Mouse (Mus musculus): Measurements from ENCODE around the gene Slc24a3.

The Slc24a3 gene

DNA sequence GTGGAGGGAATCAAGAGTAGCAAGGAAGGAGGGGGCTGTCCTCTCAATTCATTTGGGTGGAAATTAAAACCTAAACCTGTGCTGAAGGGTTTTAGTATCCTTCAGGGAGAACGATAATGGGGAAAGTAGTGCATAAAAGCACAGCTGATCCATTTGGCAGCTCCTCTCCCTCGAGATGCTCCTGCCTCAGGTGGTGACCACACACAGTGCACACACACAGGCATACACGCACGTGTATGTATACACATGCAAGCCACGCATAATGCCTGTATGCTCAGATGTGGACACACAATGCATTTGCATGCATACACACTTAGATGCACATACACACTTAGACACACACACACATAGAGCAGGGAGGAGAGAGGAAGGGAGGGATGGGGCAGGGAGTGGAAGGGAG is 206.2 kb downstream of the Slc24a3 start:
- no peak for DNase-seq

DNA sequence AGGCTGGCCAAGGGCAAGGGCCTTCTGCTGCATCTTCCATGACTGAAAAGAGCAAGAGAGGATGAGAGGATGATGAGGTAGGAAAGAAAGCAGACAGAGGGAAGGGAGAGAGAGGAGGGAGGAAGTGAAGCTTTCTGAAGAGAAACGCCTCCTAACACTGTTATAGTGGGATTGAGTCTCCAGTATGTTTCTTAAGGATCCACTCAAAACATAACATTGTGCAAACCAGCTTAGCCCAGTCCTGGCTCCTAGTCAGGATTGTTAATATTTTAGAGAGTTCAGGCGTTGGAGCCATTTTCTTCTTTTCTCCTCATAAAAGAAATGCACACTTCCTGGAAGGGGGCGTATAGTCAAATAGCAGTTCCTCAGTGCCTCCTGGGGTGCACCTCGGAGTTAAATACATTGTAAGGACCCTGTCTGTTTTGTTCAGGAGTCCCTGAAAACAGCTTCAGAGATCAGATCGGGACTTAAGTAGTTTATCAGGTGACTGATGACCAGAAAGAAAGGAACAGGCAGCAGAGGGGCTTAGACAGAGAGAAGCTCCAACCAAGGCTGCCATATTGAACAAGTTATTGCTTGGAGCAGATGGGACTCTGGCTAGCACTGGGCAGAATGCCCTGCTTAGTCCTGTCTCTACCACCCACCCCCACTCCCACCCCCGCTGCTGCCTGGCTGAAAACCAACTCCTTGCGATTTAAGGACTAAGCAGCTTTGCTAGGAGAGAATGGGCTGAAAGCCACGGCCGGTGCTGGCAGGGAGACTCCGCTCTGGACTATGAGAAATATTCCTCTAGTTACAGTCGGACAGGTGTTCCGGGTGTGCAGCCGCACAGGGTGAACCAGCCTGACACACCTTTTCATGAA is 215.6 kb downstream of the Slc24a3 start:
- DNase-seq, result no peak

DNA sequence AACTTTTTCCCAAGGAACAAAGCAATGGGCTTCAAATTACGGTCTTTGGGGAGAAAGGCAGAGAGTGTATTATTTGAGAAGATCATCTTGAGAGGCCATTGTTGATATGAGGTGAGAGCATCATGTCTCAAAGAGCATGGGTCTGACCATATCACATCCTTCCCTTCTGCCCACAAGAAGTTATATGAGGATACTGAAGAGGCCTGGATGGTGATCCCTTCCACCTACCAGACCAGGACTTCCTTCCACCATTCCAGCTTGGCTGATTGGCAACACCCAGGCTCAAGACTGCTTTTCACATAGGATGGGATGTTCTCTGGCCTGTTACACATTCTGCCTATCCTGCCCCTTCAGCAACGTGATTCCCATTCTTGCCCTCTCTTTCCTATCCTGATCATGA is 216.7 kb downstream of the Slc24a3 start:
- no peak for DNase-seq

DNA sequence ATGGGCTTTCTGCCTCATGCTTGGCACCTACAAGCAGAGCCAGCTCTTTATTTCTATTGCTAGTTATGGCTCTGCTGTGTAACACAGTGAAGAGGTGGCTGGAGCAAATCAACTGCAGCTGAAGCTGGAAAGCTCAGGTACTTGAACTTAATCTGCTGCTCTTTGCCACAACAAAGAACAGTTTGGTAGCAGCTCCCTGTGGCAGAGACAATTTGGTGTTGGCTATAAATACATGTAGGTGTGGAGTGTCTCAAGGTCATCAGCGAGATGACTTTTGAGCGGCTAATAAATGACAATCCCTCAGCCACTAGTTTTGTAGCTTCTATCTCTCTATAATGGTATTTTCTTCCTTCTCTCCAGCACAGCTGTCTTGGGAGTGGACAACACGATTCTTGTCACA is 217.7 kb downstream of the Slc24a3 start:
- no peak for DNase-seq

DNA sequence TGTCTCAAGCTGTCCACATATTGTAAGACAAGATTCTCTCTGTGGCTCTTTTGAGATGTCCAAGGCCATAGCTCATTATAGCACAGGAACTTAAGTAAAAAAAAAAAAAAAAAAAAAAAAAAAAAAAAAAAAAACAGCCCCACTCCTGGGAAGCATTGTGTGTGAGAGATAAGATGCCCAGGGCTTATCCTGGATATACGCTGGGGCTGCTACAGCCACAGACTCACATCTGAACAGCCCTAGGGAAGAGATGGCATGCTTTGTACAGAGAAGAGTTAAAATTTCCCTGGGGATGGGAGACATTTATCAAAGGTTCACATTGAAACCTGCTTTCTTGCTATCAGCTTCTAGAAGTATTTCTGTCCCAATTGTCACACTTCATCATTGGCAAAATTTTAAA is 218.2 kb downstream of the Slc24a3 start:
- DNase-seq, result no peak

DNA sequence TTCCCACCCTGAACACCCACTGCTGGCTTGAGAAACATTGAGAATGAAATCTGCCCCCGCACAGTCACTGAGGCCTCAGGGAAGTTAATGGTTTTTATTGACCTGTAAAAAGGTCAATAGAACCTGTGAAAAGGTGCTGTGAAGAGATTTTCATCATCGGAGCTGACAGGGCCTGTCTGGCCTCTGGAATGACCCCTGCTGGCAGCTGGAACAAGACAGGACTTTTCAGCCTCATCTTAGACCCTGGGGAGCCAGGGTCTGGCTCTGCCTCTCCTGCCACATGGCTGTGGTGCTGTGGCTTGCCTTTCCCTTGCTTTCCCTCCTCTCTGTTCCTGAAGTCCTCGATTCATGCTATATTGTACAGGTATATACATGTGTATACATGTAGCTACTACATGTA is 228.2 kb downstream of the Slc24a3 start:
- no peak for DNase-seq

DNA sequence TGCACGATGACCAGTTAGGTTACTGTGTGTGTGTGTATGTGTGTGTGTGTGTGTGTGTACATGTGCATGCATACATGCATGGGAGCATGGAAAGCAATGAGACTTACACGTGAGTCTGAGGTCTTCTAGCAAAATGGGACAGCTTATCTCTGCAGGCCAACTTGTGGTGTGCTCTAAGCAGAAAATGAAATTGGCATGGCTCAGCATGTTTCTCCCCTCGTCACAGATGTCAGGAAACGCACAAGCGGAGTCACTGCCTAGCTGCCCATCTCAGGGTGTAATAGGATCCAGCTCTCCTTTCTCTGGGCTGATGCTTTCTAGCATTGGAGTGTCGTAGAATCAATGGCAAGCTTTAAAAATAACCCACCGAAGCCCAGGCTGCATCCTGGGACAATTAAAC is 229.0 kb downstream of the Slc24a3 start:
- DNase-seq, result no peak

DNA sequence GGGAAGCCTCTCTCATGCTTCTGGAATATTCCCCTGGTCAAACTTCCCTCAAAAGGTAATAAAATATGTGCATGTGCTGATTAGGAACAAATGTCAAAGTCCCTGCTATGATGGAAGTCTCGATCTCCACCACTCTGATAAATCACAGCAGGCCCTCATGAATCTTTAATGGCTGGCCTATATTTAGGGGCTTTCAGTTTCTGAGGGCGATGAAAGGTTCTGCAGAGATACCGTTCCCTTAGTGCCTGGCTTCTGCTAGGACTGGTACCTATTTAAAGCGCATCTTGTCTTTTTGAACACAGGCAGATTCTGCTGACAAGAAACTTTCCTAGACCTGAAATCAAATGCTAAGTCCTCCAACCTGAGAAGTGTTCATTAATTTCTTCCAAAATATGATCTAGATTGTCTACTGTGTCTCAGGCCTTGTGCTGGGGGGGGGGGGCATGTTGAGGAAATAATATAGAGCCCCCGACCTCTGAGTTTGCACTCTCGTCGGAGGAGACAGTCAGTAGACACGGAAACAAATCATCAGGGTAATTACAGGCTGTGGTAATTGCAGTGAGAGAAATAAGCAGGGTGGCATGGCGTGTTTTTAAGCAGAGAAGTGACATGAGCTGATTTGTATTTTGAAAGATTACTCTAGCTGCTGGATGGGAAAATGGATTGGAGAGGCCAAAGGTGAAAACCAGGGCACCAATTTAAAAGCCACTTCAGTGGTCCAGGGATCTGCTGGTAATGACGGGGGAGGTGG is 230.1 kb downstream of the Slc24a3 start:
- no peak for DNase-seq

DNA sequence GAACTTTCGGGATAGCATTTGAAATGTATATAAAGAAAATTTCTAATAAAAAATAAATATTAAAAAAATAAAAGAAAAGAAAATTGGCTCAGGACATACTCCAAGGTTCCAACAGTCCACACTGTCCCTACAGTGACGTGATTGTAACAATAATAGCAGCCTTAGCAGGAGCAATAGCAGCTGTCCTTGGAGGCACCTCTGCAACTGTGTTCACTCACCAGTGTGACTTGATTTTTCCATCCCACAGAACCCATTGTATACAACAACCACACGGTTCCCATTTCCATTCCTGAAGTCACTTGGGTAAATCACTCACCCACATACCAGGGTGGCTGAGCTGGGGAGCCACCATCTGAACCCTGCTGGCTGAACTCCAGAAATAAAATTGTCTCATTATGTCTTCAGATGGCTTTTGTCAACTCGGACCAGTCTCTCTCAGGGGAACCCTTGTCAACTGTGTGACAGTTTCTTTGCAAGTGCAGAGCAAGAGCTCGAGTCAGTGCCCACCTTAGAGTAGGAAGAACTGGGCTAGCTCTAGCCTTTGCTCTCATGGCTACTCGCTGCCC is 233.8 kb downstream of the Slc24a3 start:
- no peak for DNase-seq

DNA sequence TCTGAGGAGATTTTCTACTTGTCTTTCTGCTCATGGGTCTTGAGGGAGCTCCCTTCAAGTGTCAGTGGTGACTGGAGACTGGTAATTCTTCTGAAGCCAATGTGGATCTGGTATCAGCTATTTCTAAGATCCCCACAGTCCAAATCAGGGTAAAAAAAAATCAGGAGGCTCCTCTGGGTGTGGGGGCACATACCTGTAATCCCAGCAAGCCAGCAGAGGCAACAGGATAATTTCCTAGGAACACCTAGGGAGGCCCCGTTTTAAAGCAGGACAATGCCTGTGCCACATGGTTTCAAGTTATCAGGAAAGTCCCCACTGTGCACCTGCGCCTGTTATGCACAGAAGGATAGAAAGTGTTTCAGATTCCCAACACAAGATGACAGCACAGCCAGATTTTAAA is 234.4 kb downstream of the Slc24a3 start:
- no peak for DNase-seq

DNA sequence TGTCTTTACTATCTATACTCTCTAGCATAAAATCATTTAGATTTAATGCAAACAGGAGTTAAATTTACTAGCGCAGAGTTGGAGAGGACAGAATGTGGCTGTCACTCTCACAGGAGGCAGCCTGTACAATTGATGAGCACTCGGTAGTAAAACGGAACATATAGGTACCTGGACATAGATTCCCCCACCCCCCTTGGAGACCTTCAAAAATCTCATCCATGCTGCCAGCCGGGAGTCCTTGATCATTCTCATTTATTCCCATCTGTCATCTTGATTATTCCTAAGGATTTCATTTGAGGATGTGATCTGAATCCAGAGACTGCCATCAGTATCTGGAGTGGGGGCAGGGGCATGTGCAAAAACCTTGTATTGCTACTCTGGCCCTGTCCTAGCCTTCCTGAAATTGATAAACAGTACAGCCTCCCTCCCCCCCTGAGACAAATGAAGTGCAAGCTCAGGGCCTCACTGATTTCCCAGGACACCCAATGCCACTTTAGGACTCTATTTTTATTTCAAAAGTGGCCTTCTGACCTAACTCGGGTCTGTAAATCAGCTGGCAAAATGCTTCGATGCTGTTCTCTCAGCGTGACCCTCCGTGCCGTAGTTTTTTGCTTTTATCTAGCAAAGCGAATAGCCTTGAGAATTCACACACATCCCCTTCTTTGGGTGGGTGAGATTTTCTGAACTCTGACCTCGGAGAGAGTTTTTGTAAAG is 237.4 kb downstream of the Slc24a3 start:
- no peak for DNase-seq

DNA sequence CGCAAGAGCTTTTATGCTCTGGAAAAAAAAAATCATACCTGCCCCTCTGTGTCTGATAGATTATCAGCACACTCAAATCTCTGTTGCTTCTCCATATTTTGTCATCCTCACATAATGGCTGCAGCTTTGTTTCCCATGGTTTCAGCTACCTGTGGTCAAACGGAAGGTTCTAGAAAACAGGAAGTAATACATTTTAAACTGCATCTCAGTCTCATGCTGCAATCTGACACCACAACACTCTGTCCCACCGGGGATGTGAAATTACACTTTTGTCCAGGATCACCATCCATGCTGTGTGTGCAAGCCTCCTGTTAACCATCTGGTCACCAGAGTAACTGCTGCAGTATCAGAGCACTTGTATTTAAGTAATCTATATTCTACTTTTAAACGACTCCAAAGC is 238.2 kb downstream of the Slc24a3 start:
- no peak for DNase-seq

DNA sequence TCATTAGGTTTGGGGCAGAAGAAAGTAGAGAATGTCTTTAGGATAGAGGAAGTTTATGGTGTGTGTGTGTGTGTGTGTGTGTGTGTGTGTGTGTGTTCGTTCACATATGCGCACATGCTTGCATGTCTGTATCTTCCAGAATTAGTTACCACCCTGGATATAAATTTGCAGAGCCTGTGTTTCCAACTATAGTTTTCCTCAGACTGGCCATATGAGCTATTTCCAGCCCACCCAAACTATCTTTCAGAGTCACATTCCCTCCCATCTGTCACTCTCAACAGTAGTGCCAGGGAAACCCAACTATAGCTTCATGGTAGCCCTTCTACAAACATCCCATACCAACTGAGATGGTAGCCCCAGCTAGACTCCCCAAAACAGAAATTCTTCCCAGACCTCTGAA is 250.2 kb downstream of the Slc24a3 start:
- no peak for DNase-seq

DNA sequence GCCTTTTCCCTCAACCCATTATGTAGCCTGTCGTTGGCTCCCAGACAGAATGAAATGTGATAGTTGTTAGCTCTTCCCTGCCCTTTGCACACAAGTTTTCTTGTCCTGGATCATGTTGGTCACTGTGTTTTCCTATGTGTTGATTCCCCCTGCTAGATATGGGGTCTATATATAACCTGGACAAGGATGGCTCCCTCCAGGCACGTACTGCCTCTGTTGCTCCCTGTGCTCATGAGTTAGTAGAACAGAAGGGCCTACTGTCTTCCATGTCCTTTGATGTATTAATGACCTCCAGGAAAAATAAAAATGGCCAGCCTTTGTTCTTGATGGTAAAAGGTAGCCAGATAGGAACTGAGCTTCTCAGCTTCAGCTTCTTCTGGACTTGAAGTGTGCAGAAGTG is 251.5 kb downstream of the Slc24a3 start:
- no peak for DNase-seq

DNA sequence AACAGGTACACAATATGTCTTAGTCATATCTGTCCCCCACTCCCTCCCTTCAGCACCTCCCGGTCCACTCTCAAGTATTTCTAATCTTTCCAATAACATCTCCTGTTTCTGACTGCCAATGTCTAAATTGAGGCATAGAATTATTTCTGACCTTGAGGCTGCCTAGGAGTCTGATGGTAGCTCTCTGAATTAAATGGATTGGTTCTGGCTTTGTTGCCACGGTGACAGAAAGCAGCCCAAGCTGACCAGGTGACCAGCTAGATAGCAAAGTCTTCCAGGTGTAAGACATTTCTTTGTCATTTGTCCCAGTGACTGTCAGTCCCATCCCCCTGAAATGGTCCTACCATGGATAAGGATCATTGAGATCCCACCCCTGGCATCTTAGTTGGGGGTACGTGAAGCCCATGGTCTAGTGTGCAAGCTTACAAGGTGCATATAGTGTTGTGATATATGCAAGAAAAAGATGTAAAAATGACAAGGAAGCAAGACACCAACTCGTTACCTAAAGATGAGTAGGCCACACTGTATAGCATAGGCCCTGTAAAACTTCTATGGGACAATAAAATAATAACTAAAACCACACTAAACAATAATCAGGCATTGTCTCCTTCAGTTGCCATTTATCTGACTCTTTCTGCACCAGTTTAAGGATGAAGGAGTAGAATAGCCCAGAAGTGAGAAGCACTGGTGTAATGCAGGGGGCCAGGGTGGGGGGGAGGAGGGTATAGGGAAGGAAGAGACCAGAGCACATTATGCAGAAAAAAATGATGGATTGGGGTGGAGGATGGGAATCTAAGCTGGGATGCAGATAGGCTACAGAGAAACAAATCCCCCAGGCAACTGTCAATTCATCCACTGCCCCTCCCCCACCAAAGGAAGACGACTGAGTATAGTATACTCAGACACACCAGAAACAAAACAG is 253.7 kb downstream of the Slc24a3 start:
- no peak for DNase-seq

DNA sequence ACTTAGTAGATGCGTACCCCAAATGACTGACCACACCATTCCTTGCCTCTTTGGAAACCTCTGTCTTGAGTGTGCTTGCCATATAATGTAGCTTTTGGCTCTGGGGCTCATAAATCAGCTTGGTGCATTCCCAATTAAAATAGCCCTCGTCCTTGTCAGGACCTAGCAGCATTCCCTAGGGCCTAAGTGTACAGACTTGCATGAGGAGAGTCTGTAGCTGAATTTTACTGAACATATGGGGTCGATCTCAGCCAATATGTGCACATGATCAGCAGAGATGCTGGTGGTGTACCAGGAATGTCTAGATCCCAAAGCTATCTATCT is 254.3 kb downstream of the Slc24a3 start:
- DNase-seq, result no peak

DNA sequence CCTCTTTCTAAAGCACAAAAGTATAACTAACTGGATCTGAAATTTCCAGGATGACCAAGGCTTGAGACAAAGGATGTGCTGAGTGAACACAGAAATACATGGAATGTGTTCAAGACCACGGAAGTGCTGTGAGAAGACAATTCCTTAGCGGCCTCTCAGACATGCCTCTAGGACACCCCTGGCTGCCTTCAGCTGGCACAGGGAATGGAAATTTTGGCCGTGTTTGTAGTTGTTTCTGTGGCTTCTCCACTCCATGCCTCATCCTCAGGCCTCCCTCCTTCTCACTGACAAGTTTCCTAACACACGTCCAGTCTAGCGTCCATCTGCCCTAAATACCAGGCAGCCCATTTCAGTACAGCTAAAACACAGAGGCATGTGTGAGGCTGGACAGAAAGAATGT is 262.4 kb downstream of the Slc24a3 start:
- DNase-seq, result no peak

DNA sequence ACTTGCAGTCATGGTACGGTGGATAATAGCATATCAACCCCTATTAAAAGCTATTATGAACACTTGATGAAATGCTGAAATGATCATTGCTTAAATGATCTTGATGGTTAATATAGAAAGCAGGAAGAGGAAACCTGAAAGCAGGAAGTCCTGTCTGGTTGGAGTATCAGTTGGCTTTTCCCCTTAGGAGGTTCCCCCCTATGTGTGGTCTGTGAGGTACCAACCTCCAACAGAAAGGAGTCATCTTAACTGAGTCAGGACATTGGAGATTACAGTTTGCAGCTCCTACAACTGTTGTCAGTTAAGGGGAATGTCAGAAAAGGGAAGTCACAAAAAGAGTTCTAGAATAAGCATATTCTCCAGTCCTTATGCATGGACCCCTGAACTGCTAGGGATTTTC is 266.5 kb downstream of the Slc24a3 start:
- DNase-seq, result no peak

DNA sequence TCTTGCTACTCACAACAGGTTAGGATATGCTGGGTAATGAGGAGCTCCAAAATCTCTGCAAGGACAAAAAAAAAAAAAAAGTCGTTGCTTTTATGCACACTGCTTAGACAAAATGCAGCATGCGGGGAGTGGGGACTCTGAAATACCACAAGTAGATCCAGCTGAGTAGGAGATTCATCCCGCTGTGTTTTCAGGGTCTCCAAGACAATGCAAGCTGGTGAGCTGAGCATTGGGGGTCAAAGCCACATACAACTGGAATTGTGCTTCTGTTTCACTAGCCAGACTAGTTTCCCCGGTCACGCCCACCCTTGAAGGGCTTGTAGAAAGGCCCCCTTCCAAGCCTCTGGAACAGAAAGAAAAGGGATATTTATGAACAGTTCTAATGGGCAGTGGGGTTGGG is 270.8 kb downstream of the Slc24a3 start:
- DNase-seq, result no peak

DNA sequence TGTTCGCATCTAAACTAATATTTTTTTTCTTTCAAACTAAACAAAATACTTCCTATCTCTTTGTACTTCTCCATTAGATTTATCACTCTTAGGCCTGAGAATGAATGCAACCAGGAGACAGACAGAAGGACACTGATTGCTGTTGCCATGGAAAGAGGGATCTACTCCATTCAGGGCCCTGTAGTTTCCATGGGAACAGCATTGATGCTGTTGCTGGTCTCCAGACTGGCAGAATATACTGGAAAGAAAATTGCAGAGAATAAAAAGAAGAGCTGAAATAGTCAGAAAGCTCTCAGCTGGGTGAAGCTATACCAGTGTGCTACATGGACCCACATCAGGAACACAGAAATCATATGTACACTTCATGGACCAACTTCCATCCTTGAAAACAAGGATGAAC is 272.2 kb downstream of the Slc24a3 start:
- no peak for DNase-seq

DNA sequence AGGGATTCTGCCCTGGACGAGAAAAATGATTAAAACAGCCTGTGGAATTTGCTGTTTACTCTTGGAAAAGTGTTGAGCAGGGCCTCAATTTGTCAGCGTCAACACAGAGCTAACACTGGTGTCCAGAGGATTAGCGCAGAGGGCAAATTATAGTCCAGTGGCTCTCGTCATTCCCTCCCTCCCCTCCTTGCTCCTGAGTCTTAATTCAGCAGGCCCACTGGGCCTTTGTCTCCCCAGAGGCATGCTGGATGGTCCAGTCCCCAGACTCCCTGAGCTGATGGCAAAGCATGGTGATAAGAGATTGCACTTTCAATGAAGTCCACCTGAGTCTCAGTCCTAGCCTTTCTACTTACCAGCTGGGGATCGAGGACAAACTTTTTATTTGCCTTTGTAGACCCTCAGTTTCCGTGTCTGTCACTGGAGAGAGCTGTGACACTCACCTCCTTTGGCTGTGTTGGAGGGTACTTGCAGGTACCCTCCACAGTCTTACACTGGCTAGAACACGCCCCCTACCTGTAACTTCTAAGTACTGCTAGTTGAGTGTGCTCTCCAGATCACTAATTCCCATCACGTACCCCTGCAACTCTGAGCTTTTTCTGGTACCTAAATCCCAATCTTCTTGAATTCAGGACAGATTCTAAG is 289.7 kb downstream of the Slc24a3 start:
- DNase-seq, result no peak

DNA sequence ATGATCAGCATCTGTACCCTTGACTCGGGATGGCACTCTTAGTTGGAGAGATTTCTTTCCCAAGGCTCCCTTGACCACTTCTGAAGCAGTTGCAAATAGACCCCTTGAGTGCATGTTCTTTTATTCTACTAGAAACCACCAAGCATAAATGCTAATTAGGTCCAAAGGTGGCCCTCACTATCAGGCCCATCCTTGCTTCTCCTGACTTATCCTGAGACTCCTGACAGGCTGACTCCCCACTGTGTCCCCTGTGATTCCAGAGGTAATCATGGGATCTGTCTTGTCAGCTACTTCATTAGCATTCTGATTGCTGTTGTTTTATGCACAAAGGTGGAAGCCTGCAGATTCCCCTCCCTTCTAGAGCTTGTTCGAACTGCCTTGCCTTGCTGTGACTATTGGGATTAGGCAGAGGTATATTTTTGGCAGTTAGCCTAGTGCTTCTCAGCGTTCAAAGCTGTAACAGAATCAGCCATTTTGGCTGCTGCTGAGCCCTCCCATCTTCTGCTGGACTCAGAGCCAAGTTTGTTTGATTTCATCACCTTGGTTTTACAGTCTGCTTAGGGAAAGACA is 293.4 kb downstream of the Slc24a3 start:
- DNase-seq, result no peak
